Mouse (Mus musculus): ENCODE results near the gene Itpkb. TPM values are rescaled to one million over a fixed set of nuclear protein-coding genes. Genes with fewer than 3 reads are reported as not detected.

The Itpkb gene
- polyA plus RNA-seq, 1 experiment from 2014 or later = 6.8 TPM

DNA sequence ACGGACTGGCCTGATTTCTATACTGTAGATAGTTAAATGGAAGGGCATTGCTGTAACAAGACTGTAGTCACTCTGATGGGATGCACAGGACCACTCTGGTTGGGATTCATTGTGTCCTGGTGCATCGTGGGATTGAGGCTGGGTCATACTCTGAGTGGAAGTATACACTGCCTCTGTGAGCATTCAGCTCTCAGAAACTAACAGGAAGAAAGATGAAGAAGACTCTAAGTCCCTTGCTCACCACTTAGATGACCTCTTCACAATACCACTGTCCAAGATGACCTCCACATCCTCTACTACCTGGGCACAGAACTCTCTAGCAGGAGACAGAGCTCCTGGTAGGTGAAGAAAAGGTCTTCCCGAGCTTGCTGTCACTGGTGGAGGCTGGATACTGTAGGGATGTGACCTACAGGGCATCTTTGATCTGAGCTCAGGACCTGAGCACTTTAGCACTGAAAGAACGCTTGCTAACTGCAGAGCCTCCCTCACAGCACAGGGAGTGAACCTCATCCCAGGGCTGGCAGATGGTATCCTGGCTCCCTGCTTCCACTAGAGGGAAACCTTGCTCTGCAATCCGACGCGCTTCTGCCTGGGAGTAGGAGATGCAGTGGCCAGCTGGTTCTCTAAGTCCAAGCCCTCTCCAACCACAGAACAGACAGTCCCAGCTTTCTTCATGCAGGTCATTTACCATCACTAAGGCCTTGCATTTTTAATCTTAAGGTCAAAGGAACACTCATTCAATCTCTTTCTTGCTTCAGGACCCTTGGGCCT is 103.7 kb downstream of the Itpkb start:
- Histone ChIP-seq H3K9me3 (replicated peaks; ENCODE audit: low read length) (no peaks in the 10 kb centered on the region), H3K4me2 (ENCODE audit: low read length) (no peak overlapping the region), H3K4me3 (replicated peaks; ENCODE audit: low read depth, low read length) (no peak overlapping the region), H3K36me3 (ENCODE audit: insufficient read depth, low read length) (no peaks in the 10 kb centered on the region), H3K4me1 (replicated peaks; ENCODE audit: insufficient read depth, low read length) (no peaks in the 10 kb centered on the region), H3K27ac (no peak overlapping the region), H3K27me3 (ENCODE audit: insufficient read depth, low read length) (no peaks in the 10 kb centered on the region), H3K9ac (ENCODE audit: low read depth, low read length) (no peak overlapping the region)
- DNase-seq (ENCODE audit: low spot score) = peak; percentile 96
- peak; percentile 98 for TF ChIP-seq CTCF (IDR thresholded peaks at IDR 0.05; ENCODE audit: low read depth)
- 14% methylated on average over 7 of the region's 7 CpGs for WGBS
- peak; percentile 83 for ATAC-seq (replicated peaks; ENCODE audit: low FRiP score, low read depth)

DNA sequence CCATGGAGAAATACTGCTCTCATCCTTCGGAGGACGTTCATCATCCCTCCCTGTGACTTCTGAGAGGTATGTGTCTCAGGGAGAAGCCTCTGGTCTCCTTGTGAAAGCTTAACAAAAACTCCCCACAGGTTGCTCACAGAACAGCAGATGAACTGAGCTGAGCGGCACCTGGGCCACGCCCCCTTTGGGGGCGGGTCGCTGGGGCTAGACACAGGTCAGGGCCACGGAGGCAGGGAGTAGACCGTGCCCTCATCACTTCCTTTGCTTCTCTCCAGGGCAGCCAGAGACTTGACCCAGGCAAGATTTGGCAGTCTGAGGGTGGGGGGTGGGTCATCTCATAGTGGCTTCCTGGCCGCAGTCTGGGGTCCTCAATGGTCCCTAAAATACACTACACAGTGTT is 104.6 kb downstream of the Itpkb start:
- H3K4me2 ChIP-seq (ENCODE audit: low read length) = no peak overlapping the region
- DNase-seq (ENCODE audit: low spot score) (no peak), ATAC-seq (replicated peaks; ENCODE audit: low FRiP score, low read depth) (0 out of 2 replicates have a peak, but pooled peaks have one; percentile 33)
- H3K36me3 ChIP-seq (ENCODE audit: insufficient read depth, low read length) = no peaks in the 10 kb centered on the region
- TF ChIP-seq CTCF (IDR thresholded peaks at IDR 0.05; ENCODE audit: low read depth) = peak; percentile 4; the same call in 1 of the 2 replicates
- no peak overlapping the region for H3K9ac ChIP-seq (ENCODE audit: low read depth, low read length)
- 8% methylated on average over 9 of the region's 9 CpGs for WGBS
- H3K4me1 ChIP-seq (replicated peaks; ENCODE audit: insufficient read depth, low read length) = no peaks in the 10 kb centered on the region
- no peaks in the 10 kb centered on the region for H3K9me3 ChIP-seq (replicated peaks; ENCODE audit: low read length)
- no peaks in the 10 kb centered on the region for H3K27me3 ChIP-seq (ENCODE audit: insufficient read depth, low read length)
- H3K27ac ChIP-seq = no peak overlapping the region
- H3K4me3 ChIP-seq (replicated peaks; ENCODE audit: low read depth, low read length) = no peak overlapping the region

DNA sequence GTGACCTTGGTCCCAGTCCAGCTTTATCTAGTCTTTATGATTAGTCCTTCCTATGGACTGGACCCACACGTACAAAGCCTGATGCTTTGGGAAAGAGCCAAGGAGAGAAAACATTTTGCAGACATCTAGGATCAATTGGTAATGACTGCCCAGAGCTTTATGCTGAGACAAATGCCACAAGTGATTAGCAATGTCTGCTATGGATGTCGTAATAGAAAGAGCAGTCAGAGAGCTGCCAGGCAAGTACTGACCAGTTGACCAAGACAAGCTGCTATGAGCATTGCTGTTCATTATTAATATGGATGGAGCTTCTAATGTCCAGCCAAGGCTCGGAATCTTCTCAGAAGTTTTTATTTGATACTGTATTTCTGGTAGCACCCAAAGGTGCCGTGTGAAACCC is 109.2 kb downstream of the Itpkb start:
- Histone ChIP-seq H3K27me3 (ENCODE audit: insufficient read depth, low read length) (no peaks in the 10 kb centered on the region), H3K4me3 (replicated peaks; ENCODE audit: low read depth, low read length) (no peak overlapping the region), H3K4me1 (replicated peaks; ENCODE audit: insufficient read depth, low read length) (no peaks in the 10 kb centered on the region), H3K9me3 (replicated peaks; ENCODE audit: low read length) (no peaks in the 10 kb centered on the region), H3K27ac (no peak overlapping the region), H3K36me3 (ENCODE audit: insufficient read depth, low read length) (no peaks in the 10 kb centered on the region), H3K9ac (ENCODE audit: low read depth, low read length) (no peak overlapping the region), H3K4me2 (ENCODE audit: low read length) (no peak overlapping the region)
- 74% methylated on average over 4 of the region's 4 CpGs for WGBS
- no peak for ATAC-seq (replicated peaks; ENCODE audit: low FRiP score, low read depth)
- no peak for TF ChIP-seq CTCF (IDR thresholded peaks at IDR 0.05; ENCODE audit: low read depth)
- no peak for DNase-seq (ENCODE audit: low spot score)

DNA sequence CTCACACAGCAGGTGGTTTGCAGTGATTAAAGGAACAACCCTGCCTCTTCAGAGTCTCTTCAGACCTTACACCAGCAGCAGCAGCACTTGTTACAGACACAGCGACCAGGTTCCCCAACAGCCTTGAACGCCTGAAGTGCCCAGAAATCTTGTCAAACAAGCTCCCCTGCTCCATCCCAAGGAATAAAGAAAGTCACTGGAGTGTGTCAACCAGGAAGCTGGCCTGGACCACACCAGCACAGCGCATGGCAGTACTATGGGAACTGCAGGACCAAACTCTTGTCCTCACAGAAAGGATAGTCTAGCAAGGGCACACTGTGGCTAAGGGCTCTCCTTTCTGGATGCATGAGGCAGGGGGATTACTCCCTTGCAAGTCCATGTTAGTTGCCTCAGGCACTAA is 114.1 kb downstream of the Itpkb start:
- ATAC-seq (replicated peaks; ENCODE audit: low FRiP score, low read depth) (no peak), DNase-seq (ENCODE audit: low spot score) (no peak)
- 61% methylated on average over 3 of the region's 3 CpGs for WGBS
- Histone ChIP-seq H3K36me3 (ENCODE audit: insufficient read depth, low read length) (no peaks in the 10 kb centered on the region), H3K27me3 (ENCODE audit: insufficient read depth, low read length) (no peaks in the 10 kb centered on the region), H3K4me2 (ENCODE audit: low read length) (no peak overlapping the region), H3K4me3 (replicated peaks; ENCODE audit: low read depth, low read length) (no peak overlapping the region), H3K9me3 (replicated peaks; ENCODE audit: low read length) (no peaks in the 10 kb centered on the region), H3K27ac (no peak overlapping the region), H3K4me1 (replicated peaks; ENCODE audit: insufficient read depth, low read length) (0 out of 2 replicates have a peak, but pooled peaks cover 3% of the 10 kb centered on the region), H3K9ac (ENCODE audit: low read depth, low read length) (no peak overlapping the region)
- TF ChIP-seq CTCF (IDR thresholded peaks at IDR 0.05; ENCODE audit: low read depth) = no peak

DNA sequence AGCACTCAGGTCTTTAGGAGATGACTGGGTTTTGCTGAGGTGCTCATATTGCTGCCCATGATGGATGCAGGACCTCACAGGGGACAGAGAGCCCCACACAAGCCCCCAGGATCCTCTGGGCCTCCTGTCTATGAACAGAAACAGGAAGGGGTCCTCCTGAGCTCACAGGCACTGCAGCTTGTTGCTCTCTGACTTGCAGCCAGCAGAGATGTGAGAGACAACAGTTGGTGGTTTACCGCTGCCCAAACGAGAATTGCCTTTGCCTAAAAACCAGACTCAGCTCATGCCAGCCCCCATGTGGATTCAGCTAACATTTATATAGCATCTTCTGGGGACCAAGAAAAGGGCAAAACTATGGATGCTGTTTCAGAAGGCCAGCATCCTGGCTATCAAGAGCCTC is 119.4 kb downstream of the Itpkb start:
- H3K27ac ChIP-seq = no peak overlapping the region
- ATAC-seq (replicated peaks; ENCODE audit: low FRiP score, low read depth) = no peak
- 63% methylated on average over 2 of the region's 2 CpGs for WGBS
- no peak overlapping the region for H3K4me3 ChIP-seq (replicated peaks; ENCODE audit: low read depth, low read length)
- H3K4me2 ChIP-seq (ENCODE audit: low read length) = no peak overlapping the region
- no peak for DNase-seq (ENCODE audit: low spot score)
- 0 out of 2 replicates have a peak, but pooled peaks cover 3% of the 10 kb centered on the region for H3K4me1 ChIP-seq (replicated peaks; ENCODE audit: insufficient read depth, low read length)
- no peak overlapping the region for H3K9ac ChIP-seq (ENCODE audit: low read depth, low read length)
- no peak for TF ChIP-seq CTCF (IDR thresholded peaks at IDR 0.05; ENCODE audit: low read depth)
- H3K36me3 ChIP-seq (ENCODE audit: insufficient read depth, low read length) = no peaks in the 10 kb centered on the region
- no peaks in the 10 kb centered on the region for H3K27me3 ChIP-seq (ENCODE audit: insufficient read depth, low read length)
- H3K9me3 ChIP-seq (replicated peaks; ENCODE audit: low read length) = no peaks in the 10 kb centered on the region

DNA sequence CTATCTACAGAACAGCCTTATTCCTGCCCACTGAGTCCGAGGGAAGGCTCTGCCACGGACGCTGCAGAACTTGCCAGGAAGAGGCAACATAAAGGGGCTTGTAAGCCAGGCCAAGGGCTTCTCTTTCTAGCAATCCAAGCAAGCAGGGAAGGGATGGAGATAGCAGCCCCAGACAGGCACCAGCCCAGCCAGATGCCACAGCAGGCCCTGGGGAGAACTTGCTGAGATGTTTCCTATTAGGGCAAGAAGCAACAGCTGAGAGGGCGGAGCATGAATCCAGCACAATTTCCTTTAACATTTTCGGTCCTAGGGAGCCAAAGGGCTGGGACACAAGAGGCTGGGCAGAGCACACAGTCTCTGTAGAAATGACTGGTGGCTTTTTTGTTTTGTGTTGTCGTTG is 128.0 kb downstream of the Itpkb start:
- Histone ChIP-seq H3K36me3 (ENCODE audit: insufficient read depth, low read length) (no peaks in the 10 kb centered on the region), H3K4me2 (ENCODE audit: low read length) (no peak overlapping the region), H3K27ac (no peak overlapping the region), H3K27me3 (ENCODE audit: insufficient read depth, low read length) (no peaks in the 10 kb centered on the region), H3K4me3 (replicated peaks; ENCODE audit: low read depth, low read length) (no peak overlapping the region), H3K9me3 (replicated peaks; ENCODE audit: low read length) (no peaks in the 10 kb centered on the region), H3K9ac (ENCODE audit: low read depth, low read length) (no peak overlapping the region), H3K4me1 (replicated peaks; ENCODE audit: insufficient read depth, low read length) (no peaks in the 10 kb centered on the region)
- ATAC-seq (replicated peaks; ENCODE audit: low FRiP score, low read depth) = no peak
- 55% methylated on average over 6 of the region's 6 CpGs for WGBS
- peak; percentile 14 for DNase-seq (ENCODE audit: low spot score)
- TF ChIP-seq CTCF (IDR thresholded peaks at IDR 0.05; ENCODE audit: low read depth) = no peak

Data from kidney, postnatal 0 days (tissue).